ENCODE assay signal across 8 mouse cellular contexts in genomic region chr2:18055929-18056785, GRCm38 (mm10). TPM values are rescaled to one million over a fixed set of nuclear protein-coding genes. Genes with fewer than 3 reads are reported as not detected.
DNase-seq lines count a peak whose midpoint lies in the region; ATAC-seq and TF ChIP-seq lines count a peak whose summit lies in the region.

No protein-coding gene starts in this region.

- H3K9ac ChIP-seq in forebrain, postnatal 0 days, result peak overlapping the region; percentile 82
- H3K9ac ChIP-seq in hindbrain, embryonic 11.5 days (ENCODE audit: low read depth, low read length), result peak overlapping the region; percentile 100

- H3K4me2 ChIP-seq in forebrain, postnatal 0 days (ENCODE audit: low read depth), result peak overlapping the region; percentile 79
- H3K4me2 ChIP-seq in hindbrain, embryonic 11.5 days (replicated peaks; ENCODE audit: low read depth, low read length), result peak overlapping the region; percentile 96

- no peaks in the 10 kb centered on the region for H3K4me1 ChIP-seq in forebrain, postnatal 0 days (ENCODE audit: insufficient read depth)
- H3K4me1 ChIP-seq in hindbrain, embryonic 11.5 days (replicated peaks; ENCODE audit: control insufficient read depth, insufficient read depth, low read length), result peaks cover 4% of the 10 kb centered on the region

- 3% methylated on average over 52 of the region's 66 CpGs for WGBS in forebrain, postnatal 0 days
- WGBS in hindbrain, embryonic 11.5 days, result under 1% methylated on average over 41 of the region's 66 CpGs

- peak; percentile 93 for DNase-seq in MN1 (ENCODE audit: low spot score)
- DNase-seq in cerebellum, adult 18-20 months, result peak; percentile 92 to 97
- DNase-seq in forebrain, postnatal 0 days, result peak; percentile 91
- peak; percentile 99 for DNase-seq in hindbrain, embryonic 11.5 days (ENCODE audit: low spot score)
- DNase-seq in layer of hippocampus, postnatal 36 days, result peak; percentile 89 to 90
- DNase-seq in lung, postnatal 14 days, result peak; percentile 97
- DNase-seq in retina, adult 2 months (ENCODE audit: low read depth, low spot score), result peak; percentile 85
- DNase-seq in thymus, postnatal 25 days, result peak; percentile 94

- H3K4me3 ChIP-seq in forebrain, postnatal 0 days (ENCODE audit: low read depth, low read length), result peak overlapping the region; percentile 69
- peak overlapping the region; percentile 67 for H3K4me3 ChIP-seq in hindbrain, embryonic 11.5 days (ENCODE audit: low read depth, low read length)

- TF ChIP-seq CTCF in forebrain, postnatal 0 days (IDR thresholded peaks at IDR 0.05; ENCODE audit: low read depth), result no peak

- H3K27ac ChIP-seq in forebrain, postnatal 0 days (ENCODE audit: low read depth, low read length), result peak overlapping the region; percentile 94
- peak overlapping the region; percentile 100 for H3K27ac ChIP-seq in hindbrain, embryonic 11.5 days (ENCODE audit: low read depth, low read length)

- H3K27me3 ChIP-seq in forebrain, postnatal 0 days (ENCODE audit: insufficient read depth, low read length), result no peaks in the 10 kb centered on the region
- H3K27me3 ChIP-seq in hindbrain, embryonic 11.5 days (ENCODE audit: control insufficient read depth, insufficient read depth, low read length), result no peaks in the 10 kb centered on the region

- H3K9me3 ChIP-seq in forebrain, postnatal 0 days (ENCODE audit: low read length), result no peaks in the 10 kb centered on the region
- no peaks in the 10 kb centered on the region for H3K9me3 ChIP-seq in hindbrain, embryonic 11.5 days (ENCODE audit: control insufficient read depth, low read length)

- ATAC-seq in forebrain, postnatal 0 days, result peak; percentile 87
- ATAC-seq in hindbrain, embryonic 11.5 days (ENCODE audit: low FRiP score), result peak; percentile 93

- H3K36me3 ChIP-seq in forebrain, postnatal 0 days (ENCODE audit: insufficient read depth), result no peaks in the 10 kb centered on the region
- no peaks in the 10 kb centered on the region for H3K36me3 ChIP-seq in hindbrain, embryonic 11.5 days (ENCODE audit: control insufficient read depth, insufficient read depth, low read length)

RNA-seq across cellular contexts. Expression of gene Mllt10, which starts 1.1 kb away (rescaled TPM):
- 27.3 and 31.3 TPM in 2 replicates for total RNA-seq in forebrain, postnatal 0 days (2014; rRNA removed)
- 15.9 and 27.4 TPM in 2 replicates for polyA plus RNA-seq in forebrain, postnatal 0 days (2015; fragmentation: Nextera tagmentation; extraction: Ambion mirVana)
- polyA plus RNA-seq in hindbrain, embryonic 11.5 days (2014; fragmentation: Nextera tagmentation; extraction: Ambion mirVana), result 48.0 and 62.2 TPM in 2 replicates
- 10 to 100 TPM; 53.7 to 57.7 TPM for total RNA-seq in layer of hippocampus, postnatal 36 days (2021)

RNA-seq across cellular contexts. Expression of gene Skida1, which starts 7.3 kb away (rescaled TPM):
- total RNA-seq in forebrain, postnatal 0 days (2014; rRNA removed), result 11.4 and 12.6 TPM in 2 replicates
- polyA plus RNA-seq in forebrain, postnatal 0 days (2015; fragmentation: Nextera tagmentation; extraction: Ambion mirVana), result 4.3 and 4.9 TPM in 2 replicates
- polyA plus RNA-seq in hindbrain, embryonic 11.5 days (2014; fragmentation: Nextera tagmentation; extraction: Ambion mirVana), result 19.6 and 20.1 TPM in 2 replicates
- 10 to 100 TPM; 17.2 to 17.3 TPM for total RNA-seq in layer of hippocampus, postnatal 36 days (2021)

RNA-seq across cellular contexts. Expression of gene A930004D18Rik, which starts 18.6 kb away (rescaled TPM):
- total RNA-seq in forebrain, postnatal 0 days (2014; rRNA removed), result 2.6 and 3.5 TPM in 2 replicates
- polyA plus RNA-seq in forebrain, postnatal 0 days (2015; fragmentation: Nextera tagmentation; extraction: Ambion mirVana), result 10.1 and 11.8 TPM in 2 replicates
- polyA plus RNA-seq in hindbrain, embryonic 11.5 days (2014; fragmentation: Nextera tagmentation; extraction: Ambion mirVana), result 8.5 and 10.7 TPM in 2 replicates
- total RNA-seq in layer of hippocampus, postnatal 36 days (2021), result 1 to 10 TPM; 3.0 to 5.6 TPM

RNA-seq across cellular contexts. Expression of gene H2al2a, which starts 59.4 kb away (rescaled TPM):
- total RNA-seq in forebrain, postnatal 0 days (2014; rRNA removed), result not detected in 2 replicates
- polyA plus RNA-seq in forebrain, postnatal 0 days (2015; fragmentation: Nextera tagmentation; extraction: Ambion mirVana), result not detected in 2 replicates
- not detected in 2 replicates for polyA plus RNA-seq in hindbrain, embryonic 11.5 days (2014; fragmentation: Nextera tagmentation; extraction: Ambion mirVana)
- not detected for total RNA-seq in layer of hippocampus, postnatal 36 days (2021)

Comparison
In these comparisons a context has a peak if more than half of its experiments do, and no peak if none do; other contexts are left out.
1. Peak in every context shown above with its lines: DNase-seq, ATAC-seq, H3K4me3 ChIP-seq and H3K27ac ChIP-seq.